Mouse (Mus musculus): ENCODE data around the gene Duoxa2.
"Not testable (repeated sequence)": the region's sequence is repeated elsewhere in the genome, so short reads cannot be mapped to it uniquely, and the experiment has no call there.

The Duoxa2 gene

GRCm38 (mm10) chr2:122309647-122310046, 10.9 kb downstream of the Duoxa2 start:
- DNase-seq (ENCODE audit: low spot score in 2 of 2), result no peak

GRCm38 (mm10) chr2:122311561-122311960, 12.9 kb downstream of the Duoxa2 start:
- DNase-seq (ENCODE audit: low spot score in 2 of 2), result no peak

- DNase-seq (ENCODE audit: low spot score in 2 of 2), result peak; percentile 53 to 73
These were observed 14.2 kb downstream of the Duoxa2 start for GRCm38 (mm10) chr2:122312722-122313417.

- no peak for DNase-seq (ENCODE audit: low spot score in 2 of 2)
These were observed 14.8 kb downstream of the Duoxa2 start, which contains the start of gene Duoxa1 for GRCm38 (mm10) chr2:122313536-122313935. TSS of gene Duoxa1 (minus strand) at chr2:122313730.

GRCm38 (mm10) chr2:122315372-122315771, 16.7 kb downstream of the Duoxa2 start, which contains the start of gene Duox1:
TSS of gene Duox1 (plus strand) at chr2:122315672.
- no peak for DNase-seq (ENCODE audit: low spot score in 2 of 2)

- no peak for DNase-seq (ENCODE audit: low spot score in 2 of 2)
These were observed 18.7 kb downstream of the Duoxa2 start for GRCm38 (mm10) chr2:122317384-122317783.

GRCm38 (mm10) chr2:122323960-122324359, 25.3 kb downstream of the Duoxa2 start:
- DNase-seq (ENCODE audit: low spot score in 2 of 2), result no peak

GRCm38 (mm10) chr2:122324586-122324985, 25.9 kb downstream of the Duoxa2 start:
- DNase-seq (ENCODE audit: low spot score in 2 of 2), result no peak

- no peak for DNase-seq (ENCODE audit: low spot score in 2 of 2)
These were observed 26.7 kb downstream of the Duoxa2 start for GRCm38 (mm10) chr2:122325361-122325760.

GRCm38 (mm10) chr2:122327986-122328385, 29.3 kb downstream of the Duoxa2 start:
- DNase-seq (ENCODE audit: low spot score in 2 of 2), result no peak

GRCm38 (mm10) chr2:122330317-122330716, 31.6 kb downstream of the Duoxa2 start:
- not testable (repeated sequence) for DNase-seq (ENCODE audit: low spot score in 2 of 2)

- no peak for DNase-seq (ENCODE audit: low spot score in 2 of 2)
These were observed 33.5 kb downstream of the Duoxa2 start for GRCm38 (mm10) chr2:122332222-122332621.

- no peak for DNase-seq (ENCODE audit: low spot score in 2 of 2)
These were observed 35.5 kb downstream of the Duoxa2 start for GRCm38 (mm10) chr2:122334170-122334569.

GRCm38 (mm10) chr2:122337291-122337690, 38.6 kb downstream of the Duoxa2 start:
- DNase-seq (ENCODE audit: low spot score in 2 of 2), result no peak

- peak in 1 of 2 experiments; percentile 26 for DNase-seq (ENCODE audit: low spot score in 2 of 2)
These were observed 46.6 kb downstream of the Duoxa2 start for GRCm38 (mm10) chr2:122345106-122345893.

- not testable (repeated sequence) for DNase-seq (ENCODE audit: low spot score in 2 of 2)
These were observed 47.5 kb downstream of the Duoxa2 start for GRCm38 (mm10) chr2:122346164-122346563.

GRCm38 (mm10) chr2:122347257-122347656, 48.6 kb downstream of the Duoxa2 start:
- DNase-seq (ENCODE audit: low spot score in 2 of 2), result no peak

- DNase-seq (ENCODE audit: low spot score in 2 of 2), result peak; percentile 90 to 92
These were observed 49.9 kb downstream of the Duoxa2 start for GRCm38 (mm10) chr2:122348531-122349131.

- peak; percentile 44 to 61 for DNase-seq (ENCODE audit: low spot score in 2 of 2)
These were observed 50.6 kb downstream of the Duoxa2 start for GRCm38 (mm10) chr2:122349136-122349785.

- DNase-seq (ENCODE audit: low spot score in 2 of 2), result peak; percentile 73 to 74
These were observed 52.6 kb downstream of the Duoxa2 start for GRCm38 (mm10) chr2:122351156-122351930.

GRCm38 (mm10) chr2:122351931-122352329, 53.2 kb downstream of the Duoxa2 start:
- DNase-seq (ENCODE audit: low spot score in 2 of 2), result peak; percentile 88 to 90
